Mouse (Mus musculus): ENCODE measurements around the gene Prpf40a.

The Prpf40a gene

DNA sequence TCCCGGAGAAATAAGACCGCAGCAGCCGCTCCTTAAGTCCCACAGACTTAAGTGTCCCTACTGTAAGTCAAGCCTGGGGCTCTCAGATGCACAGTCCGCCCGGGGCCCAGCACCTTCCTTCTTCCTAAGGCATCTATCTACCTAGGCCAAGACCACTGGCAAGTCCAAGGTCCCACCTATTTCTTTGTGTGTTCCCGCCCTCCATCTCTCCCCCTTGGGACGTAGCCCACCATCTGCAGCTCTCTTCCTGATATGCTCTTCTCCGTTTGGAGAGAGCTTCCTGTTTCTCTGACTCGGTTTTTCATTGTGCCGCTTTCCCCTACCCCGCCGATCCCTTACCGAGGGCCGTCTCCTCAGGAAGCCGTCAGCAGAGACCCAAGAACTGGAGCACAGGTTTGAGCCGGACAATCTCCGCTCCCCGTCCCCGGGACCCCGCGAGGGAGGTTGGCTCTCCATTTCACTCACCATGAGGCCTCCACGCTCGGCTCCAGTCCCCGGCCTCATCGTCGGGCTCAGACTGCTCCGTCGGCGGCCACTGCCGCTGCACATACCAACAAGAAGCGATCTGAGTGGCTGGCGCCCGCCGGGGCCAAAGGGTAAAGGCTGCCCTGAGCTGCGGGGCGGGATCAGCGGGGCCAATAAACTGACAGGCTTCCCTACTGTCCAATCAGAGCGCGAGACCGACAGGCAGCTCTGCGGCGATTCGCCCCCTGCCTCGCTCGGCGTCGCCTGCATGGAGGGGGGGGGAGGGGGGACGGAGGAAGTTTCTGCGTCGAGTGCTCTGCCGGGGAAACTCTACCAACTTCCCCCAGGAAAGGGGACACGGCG is at the start of gene Prpf40a:
TSS of gene Prpf40a (minus strand) at position 601 of the 828 bp plus-strand sequence.
- CTCF ChIA-PET = no interaction called here

DNA sequence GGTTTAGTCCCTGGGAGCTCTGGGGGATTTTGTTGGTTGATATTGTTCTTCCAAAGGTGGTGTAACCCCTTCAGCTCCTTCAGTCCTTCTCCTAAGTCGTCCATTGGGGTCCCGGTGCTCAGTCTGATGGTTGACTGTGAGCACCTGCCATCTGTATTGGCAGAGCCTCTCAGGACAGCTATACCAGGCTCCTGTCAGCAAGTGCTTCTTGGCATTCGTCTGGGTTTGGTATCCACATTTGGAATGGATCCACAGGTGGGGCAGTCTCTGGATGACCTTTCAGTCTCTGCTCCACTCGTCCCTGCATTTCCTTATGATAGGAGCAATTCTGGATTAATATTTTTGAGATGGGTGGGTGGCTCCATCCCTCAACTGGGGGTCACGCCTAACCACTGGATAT is 31.2 kb upstream of the Prpf40a start:
- CTCF ChIA-PET = no interaction called here

DNA sequence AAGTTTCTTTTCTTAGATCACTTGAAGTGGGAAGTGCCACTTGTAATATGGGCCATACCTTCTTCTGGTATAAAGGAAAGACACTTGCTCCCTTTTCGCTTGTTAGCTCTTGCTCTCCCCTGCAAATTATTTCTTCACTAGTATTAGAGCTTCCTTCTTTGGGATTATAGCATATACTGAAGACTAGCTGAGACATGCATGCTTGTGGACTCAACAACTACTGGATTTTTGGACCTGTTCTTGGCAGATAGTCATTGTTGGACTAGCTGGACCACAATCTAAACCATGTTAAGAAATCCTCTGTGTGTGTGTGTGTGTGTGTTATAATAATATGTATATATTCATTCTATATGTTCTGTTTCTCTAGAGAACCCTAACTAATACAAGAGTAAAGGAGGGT is 22.4 kb upstream of the Prpf40a start:
- CTCF ChIA-PET = no interaction called here

DNA sequence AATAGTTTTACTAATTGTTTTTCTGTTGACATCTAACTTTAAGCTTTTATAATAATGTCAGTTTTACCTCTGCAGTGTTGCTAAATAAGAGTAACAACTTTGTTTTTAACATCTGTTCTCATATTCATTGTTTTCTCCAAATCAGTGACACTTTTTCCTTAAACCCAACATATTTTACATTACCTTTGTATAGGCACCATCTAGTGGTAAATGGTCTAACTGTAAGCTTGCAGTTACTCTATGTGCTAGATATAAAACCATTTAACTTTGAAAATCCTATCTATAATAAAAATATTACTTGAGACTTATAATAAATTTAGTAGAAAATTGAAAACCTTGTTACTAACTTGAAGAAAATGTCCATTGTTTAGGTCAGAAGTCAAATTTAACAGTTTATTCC is 15.7 kb upstream of the Prpf40a start:
- CTCF ChIA-PET = no interaction called here

DNA sequence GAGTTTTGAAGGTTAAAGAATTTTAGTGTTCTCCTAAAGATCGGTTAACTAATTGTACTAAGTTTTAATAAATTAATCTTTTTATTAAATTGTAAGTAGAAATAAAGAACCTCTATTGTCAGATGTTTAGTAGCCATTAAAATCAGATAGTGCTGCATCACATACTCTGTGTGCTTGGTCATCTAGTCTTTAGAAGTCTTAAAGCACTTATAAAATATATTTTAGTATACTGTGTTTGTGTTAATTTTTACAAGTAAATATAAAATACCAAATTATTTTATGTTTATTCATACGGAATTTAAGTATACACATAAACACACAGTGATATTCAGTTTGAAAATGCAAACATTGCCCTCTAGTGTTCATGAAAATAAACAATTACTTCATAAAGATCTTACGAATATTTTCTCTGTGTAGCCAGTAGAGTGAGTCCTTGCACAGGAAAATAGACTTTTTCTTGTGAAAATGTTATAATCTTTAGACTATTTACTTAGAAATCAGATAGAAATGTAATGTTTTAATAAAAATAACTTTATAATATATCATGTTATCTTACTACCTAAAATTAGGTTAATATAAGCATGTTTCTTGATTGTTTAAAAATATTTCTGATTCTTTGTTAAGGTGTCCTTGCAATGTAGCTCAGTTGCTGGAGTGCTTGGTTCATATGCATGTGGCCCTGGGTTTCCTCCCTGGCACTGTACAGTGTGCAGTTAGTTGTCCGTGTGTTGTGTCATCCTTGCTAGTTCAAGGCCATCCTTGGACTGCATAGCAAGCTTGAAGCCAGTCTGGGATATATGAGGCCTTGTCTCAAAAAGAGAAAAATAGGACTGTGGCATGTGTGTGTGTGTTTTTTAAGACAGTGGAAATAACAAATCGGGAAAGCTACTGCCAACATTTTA is 13.5 kb upstream of the Prpf40a start:
- CTCF ChIA-PET = interaction anchor here (1.0 kb wide), 1 partner anchor 881 kb away, joined by 4 read pairs; the partner anchor contains the start of gene Rprm

DNA sequence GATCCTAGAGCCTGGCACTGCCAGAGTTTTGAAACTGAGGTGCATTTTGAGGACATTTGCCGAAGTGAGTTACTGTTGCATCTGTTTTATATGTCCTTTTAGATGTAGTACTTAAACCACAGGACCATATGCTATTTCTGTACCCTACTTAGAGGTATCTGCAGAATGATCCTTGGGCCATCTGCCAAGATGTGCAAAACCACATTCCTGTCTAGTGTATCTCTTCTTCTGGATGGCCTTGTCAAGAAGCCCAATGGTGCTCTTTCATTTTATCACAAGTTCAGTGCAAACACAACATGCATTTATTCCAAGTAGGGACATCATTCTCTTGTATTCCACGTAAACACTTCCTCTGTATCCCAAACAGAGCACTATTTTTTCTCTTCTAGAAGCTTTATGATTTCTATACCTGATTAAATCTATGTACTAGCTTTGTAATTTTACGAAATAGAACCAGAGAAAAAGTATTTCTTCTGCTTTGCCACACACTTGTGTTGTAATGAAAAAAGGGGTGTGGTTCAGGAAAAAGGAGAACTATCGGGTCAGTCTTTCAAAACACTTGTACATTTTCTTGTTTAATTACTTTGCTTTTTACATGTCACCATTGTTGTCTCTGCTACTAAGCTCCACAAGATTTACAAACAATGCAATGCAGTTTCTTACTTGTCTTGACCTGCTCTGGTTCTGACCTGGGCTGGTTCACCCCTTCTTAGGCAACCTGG is 9.2 kb upstream of the Prpf40a start:
- CTCF ChIA-PET = no interaction called here

DNA sequence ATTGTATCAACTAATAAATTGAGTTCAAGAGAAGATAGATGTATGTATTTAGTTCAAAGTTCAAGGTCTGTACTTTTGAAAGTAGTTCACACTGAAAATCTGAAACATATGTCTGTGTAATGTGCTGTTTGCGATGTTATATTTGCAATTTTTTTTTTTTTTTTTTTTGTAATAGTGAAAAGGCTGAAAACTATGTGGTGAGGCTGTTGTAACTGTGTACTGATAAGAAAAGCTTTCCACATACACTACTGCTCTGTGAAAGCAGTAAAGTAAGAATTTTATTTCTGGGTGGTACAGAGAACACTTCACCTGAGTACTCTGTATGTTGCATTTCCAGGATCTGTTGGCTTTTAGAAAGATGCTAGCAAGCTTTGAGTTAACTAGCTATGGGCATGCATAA is 8.1 kb upstream of the Prpf40a start:
- CTCF ChIA-PET = interaction anchor here (0.7 kb wide), 1 partner anchor 34 kb away, joined by 12 read pairs; no protein-coding TSS in a partner anchor

DNA sequence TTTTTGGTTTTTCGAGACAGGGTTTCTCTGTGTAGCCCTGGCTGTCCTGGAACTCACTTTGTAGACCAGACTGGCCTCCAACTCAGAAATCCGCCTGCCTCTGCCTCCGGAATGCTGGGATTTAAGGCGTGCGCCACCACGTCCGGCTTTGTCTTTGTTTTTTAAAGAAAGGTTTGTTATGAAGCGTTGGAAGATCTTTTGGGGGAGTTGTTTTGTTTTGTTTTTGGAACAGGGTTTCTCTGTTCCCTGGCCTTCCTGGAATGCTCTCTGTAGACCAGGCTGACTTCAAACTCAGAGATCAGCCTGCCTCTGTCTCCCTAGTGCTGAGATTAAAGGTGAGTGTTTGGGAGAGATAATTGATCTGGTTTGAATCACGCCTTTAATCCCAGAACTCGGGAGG is 5.3 kb upstream of the Prpf40a start:
- CTCF ChIA-PET = no interaction called here

DNA sequence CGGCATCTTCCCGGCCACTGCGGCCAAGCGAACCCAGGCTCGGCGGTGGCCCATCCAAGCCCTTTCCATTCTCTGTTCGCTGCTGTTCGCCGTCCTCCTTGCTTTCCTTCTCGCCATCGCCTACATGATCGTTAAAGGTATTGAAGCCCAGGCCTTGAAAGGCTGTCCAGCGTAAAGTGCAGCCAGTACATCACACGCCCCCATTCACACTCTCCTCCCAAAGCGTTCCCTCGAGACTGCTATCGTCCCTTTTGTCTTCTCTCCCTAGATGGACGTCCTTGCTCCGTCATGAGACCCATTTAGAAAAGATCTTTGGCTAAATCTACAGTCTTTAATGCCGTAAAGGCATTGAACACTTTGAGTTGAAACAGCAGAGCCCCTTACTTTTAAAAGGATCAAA is 1.3 kb upstream of the Prpf40a start:
- CTCF ChIA-PET = no interaction called here

DNA sequence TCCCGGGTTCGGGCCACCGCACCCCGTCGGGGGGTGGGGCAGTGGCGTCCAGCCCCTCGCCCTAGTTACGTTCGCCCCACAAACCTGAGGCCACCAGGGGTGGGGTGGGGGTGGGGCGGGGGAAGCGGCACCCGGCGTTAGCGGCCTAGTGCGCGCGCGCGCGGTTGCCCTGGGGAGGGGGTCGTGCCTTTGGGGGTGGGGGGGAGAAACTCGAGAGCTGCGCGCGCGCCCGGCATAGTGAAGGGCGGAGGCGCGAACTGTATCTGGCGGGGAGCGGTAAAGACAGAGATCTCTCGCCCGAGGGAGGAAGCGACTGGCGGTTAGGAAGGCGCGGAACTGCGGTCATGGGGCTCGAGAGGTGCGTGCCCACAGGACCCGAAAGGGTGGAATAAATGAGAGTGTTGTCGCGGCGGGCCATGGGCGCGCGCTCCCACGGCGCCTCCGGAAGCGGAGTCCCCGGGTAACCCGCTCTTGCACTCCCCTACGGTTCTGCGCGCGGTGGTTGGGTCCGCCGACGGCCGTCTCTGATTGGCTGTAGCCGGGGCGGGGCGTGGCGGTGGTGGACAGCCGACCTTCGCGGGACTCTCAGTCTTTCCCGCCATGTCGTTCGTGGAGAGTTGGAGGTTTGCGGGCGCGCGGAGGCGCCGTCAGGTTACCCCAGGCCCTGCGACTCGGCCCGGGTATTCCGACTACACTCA is 588 bp upstream of the Prpf40a start, which contains the start of gene Arl6ip6:
TSS of gene Arl6ip6 (plus strand) at position 204 of the 698 bp plus-strand sequence.
- CTCF ChIA-PET = no interaction called here

DNA sequence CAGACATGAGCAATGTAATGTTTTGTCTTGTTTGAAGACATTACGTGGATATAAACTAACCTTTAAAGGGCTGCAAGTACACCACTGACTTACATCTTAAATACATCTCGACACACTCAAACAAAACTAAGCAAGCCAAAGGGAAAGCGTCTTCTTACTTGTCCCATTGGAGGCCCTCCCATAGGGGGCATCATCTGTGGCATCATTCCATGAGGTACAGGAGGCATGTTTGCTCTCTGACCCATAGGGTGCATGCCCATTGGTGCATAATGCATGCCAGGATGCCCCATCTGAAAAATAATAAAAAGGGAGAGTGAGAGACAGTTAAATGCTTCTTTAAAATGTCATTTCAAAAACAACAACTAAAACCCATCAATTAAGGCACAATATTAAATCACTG is 1.3 kb downstream of the Prpf40a start:
- CTCF ChIA-PET = interaction anchor here (0.6 kb wide), 1 partner anchor 120 kb away, joined by 12 read pairs; no protein-coding TSS in a partner anchor

DNA sequence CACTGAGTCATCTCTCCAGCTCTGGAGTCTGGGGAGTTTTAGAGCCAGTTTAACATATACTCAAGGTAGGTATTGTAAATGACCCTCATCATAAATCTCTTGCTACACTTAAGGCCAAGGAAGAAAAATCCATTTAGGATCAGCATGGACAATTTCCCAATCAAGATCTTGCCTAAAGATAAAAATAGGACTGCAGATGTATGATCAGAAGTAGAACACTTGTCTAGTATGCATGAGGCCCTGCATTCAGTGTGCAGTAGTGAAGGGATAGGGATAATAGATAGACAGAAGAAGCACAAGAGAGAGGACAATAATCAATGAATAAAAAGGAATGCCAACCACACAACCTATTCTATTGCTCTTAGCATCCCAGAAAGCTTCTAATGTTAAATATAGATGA is 11.2 kb downstream of the Prpf40a start:
- CTCF ChIA-PET = interaction anchor here (0.6 kb wide), 1 partner anchor 496 kb away, joined by 5 read pairs; no protein-coding TSS in a partner anchor

DNA sequence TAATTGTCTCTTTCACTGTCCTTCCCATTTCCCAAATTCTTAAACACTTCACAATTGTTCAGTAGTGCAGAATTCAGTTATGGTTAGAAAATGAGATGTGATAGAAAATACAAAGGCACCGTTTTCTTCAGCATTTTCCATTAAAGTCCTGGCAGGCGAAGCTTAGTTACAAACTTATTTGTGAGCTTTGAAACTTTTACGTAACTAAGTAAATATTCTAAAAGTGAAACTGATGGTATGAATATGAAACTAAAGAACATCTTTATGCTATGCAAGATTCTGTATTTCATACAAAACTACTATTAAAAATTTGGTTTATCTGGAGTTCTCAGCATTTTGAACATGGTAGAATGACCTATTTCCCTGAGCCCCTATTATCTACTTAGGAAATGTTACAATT is 12.1 kb downstream of the Prpf40a start:
- CTCF ChIA-PET = no interaction called here

DNA sequence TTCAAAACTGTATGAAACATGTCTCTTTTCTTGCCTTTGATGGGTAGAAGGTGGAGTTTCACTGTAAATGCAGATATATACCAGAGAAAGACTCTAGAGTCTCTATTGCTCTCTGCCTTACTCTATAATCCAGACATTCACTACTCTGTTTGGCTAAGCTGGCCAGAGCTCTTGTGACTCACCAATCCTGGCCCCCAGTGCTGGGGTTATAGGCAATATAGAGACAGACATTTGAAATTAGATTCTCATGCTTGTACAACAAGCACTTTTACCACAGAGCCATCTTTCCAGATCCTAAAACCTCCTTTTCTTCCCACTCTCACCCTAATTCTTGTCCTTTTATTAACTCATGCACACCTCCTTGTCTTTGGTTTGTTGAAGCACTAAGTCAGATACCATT is 17.1 kb downstream of the Prpf40a start:
- CTCF ChIA-PET = no interaction called here

DNA sequence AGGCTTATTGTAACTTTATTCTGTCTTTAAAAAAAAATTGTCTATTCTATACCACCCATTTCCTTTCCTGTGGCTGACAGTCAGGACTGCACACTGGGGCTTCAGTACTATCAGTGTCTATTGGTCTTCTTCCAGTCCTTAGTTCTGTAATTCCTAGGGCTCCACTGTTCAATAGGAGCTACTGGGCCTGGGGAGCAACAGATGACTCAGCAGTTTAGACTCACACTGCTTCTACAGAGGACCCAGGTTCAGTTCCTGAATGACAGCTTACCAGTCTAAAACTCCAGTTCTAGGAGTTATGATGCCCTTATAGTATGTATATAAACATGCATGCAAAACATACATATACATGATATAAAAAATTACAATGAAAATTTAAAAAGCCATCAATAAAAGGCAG is 44.2 kb downstream of the Prpf40a start:
- CTCF ChIA-PET = no interaction called here

DNA sequence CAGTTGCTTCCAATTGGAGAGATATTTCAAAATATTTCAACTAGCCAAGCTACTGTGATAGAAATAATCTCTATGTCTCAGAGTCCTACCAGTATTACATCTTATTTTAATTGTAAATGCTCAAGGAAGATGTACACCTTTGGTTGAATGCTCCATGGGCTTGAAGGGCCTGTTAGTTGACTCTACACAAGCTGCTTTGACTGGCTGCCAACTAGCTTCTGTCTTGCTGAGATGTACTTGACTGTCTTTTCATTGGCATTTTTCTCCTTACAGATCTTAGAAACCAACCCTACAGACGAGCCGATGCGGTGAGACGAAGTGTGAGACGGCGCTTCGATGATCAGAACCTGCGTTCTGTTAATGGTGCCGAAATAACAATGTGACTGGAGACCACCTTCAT is 59.5 kb downstream of the Prpf40a start:
- CTCF ChIA-PET = no interaction called here

DNA sequence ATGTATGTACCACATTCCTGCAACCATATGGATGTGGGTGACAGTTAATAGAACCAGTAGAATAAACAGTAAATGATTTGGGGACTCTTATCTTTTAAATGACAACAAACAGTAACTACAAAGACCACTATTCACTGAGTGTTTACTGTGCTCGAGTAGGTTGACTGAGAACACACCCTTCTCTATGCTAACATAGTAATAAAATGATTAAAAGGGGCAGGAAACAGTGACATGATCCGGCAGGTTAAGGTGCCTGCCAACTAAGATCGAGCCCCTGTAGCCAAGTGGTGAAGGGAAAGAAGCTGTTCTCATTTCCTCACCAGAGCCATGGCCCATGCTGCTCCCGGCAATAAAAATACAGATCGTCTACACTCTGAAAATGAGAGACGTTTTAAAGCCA is 62.0 kb downstream of the Prpf40a start:
- CTCF ChIA-PET = no interaction called here

DNA sequence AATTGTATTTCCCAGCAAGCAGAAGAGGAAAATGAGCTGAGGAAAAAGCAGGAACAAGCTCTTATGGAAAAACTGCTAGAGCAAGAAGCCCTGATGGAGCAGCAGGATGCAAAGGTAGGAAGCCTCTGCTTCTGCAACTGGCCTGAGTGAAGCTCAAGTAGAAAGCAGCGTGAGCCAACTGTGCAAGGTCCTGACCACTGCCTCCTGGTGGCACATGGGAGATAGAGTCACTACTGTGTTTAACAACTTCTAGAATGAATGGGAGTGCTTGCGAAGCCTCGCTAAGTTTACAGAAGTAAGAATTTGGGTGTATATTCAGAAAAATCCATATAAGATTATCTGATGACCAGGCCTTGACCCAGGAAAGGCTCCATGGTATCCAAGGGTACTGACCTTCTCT is 65.1 kb downstream of the Prpf40a start:
- CTCF ChIA-PET = no interaction called here

DNA sequence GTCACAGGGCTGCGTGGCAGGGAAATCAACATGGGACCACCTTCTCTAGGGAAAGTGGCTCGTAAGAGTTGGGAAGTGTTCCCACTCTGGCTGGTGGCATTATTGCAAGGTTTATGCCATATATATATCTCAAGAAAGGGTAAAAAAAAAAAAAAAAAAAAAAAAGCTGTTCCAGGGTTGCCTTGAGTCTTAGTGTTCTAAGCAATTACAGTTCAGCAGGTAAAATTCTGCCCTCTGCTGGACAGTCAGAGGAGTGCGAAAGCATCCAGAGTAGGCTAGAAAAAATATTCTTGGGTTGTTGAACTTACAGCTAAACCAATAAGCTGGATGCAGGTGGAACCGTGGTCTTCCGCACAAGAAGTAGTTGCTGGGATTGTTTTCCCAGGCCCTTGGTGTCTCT is 69.3 kb downstream of the Prpf40a start:
- CTCF ChIA-PET = interaction anchor here (0.5 to 0.6 kb wide), 2 partner anchors 87 to 1067 kb away, joined by 3 read pairs; no protein-coding TSS in a partner anchor

DNA sequence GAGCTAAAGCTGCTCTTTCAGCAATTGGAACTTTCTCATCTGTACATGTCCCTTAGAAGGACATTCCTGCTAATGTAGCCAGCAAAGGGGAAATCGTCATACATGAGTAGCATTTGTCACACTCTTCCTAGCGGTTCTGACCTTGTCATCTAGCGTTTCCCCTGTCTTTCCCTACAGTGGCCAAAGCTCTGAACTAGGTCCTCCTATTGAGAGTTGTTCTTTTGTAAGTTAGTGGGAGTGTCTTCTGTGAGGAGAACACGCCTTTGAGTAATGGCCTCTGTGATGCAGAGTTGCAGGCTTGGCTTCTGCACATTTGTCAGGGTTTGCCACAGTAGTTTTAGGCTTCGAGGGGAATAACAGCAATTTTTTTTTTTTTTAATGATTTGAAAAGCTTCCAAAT is 82.5 kb downstream of the Prpf40a start:
- CTCF ChIA-PET = no interaction called here

DNA sequence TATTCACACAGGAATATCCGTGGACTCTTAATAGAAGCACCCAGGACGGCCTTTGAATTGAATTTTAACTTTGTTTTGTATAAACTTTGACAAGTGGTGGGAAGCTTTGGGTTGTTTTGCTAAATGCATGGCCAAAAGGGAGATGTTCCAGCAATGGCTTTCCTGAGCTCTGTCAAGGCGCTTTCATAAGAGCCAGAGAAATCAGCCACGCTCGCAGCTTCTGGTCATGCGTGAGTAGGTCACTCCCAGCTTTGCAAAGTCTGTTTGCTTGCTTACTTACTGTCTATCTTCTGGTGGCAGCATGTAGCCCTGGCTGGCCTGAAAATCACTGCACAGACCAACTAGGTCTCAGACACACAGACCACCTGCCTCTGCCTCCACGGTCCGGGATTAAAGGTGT is 84.6 kb downstream of the Prpf40a start:
- CTCF ChIA-PET = interaction anchor here (0.5 kb wide), 1 partner anchor 638 kb away, joined by 4 read pairs; no protein-coding TSS in a partner anchor

All from spleen, embryonic (tissue).